Mouse (Mus musculus) neural tube, embryonic 15.5 days (tissue): ENCODE measurements at regions not wholly inside any gene's neighbourhood (a gene's known extent, or its start where the extent isn't known, plus 50 kb on each side); places are given as distances from the start of the nearest gene placed in this dataset.

Experiments used
- ATAC-seq: fragments of 200-750 bp; cut with Nextera tagmentation; 2 replicates; pipeline ENCODE4 v1.8.0; 2017; ENCODE audit warnings: mild to moderate bottlenecking, moderate TSS enrichment, moderate library complexity; ENCODE audit not compliant: low FRiP score
- H3K27ac ChIP-seq: fragments of 300-500 bp; sonication (generic); replicated peaks from 2 replicates; pipeline ENCODE4 v1.5.1; 2015; ENCODE audit warnings: mild to moderate bottlenecking, inconsistent platforms
- H3K27me3 ChIP-seq: fragments of 300-500 bp; sonication (generic); replicated peaks from 2 replicates; pipeline ENCODE4 v1.6.1; 2015; ENCODE audit warnings: inconsistent platforms
- H3K36me3 ChIP-seq: fragments of 300-500 bp; sonication (generic); 2 replicates; pipeline ENCODE4 v1.6.1; 2015; ENCODE audit warnings: inconsistent platforms
- H3K4me1 ChIP-seq: fragments of 300-500 bp; sonication (generic); 2 replicates; pipeline ENCODE4 v1.6.1; 2015; ENCODE audit warnings: inconsistent platforms
- H3K4me2 ChIP-seq: fragments of 300-500 bp; sonication (generic); 2 replicates; pipeline ENCODE4 v1.6.1; 2015; ENCODE audit warnings: inconsistent platforms, mild to moderate bottlenecking, moderate library complexity
- H3K4me3 ChIP-seq: fragments of 300-500 bp; sonication (generic); replicated peaks from 2 replicates; pipeline ENCODE4 v1.5.1; 2015; ENCODE audit warnings: mild to moderate bottlenecking, inconsistent platforms
- H3K9ac ChIP-seq: fragments of 300-500 bp; sonication (generic); replicated peaks from 2 replicates; pipeline ENCODE4 v1.6.1; 2015; ENCODE audit warnings: mild to moderate bottlenecking, inconsistent platforms
- H3K9me3 ChIP-seq: fragments of 300-500 bp; sonication (generic); replicated peaks from 2 replicates; pipeline ENCODE4 v1.6.1; 2016; ENCODE audit warnings: inconsistent platforms
- WGBS: fragments of 180-500 bp; shearing (Covaris S2); methylation state at CpG from one replicate; pipeline ENCODE4 v1.1.7; 2015; ENCODE audit warnings: mixed read lengths; 5-methylcytosine and 5-hydroxymethylcytosine counted together

GRCm38 (mm10) chr17:87517258-87517657 lies 70.5 kb upstream of the Calm2 start:
- no peak overlapping the region for H3K4me3 ChIP-seq
- H3K36me3 ChIP-seq, result no peaks in the 10 kb centered on the region
- ATAC-seq, result no peak
- no peak overlapping the region for H3K4me2 ChIP-seq
- WGBS, result 55% methylated on average over 9 of the region's 9 CpGs
- H3K27ac ChIP-seq, result no peak overlapping the region
- H3K9me3 ChIP-seq, result no peaks in the 10 kb centered on the region
- no peaks in the 10 kb centered on the region for H3K27me3 ChIP-seq
- H3K9ac ChIP-seq, result no peak overlapping the region
- H3K4me1 ChIP-seq, result peaks cover 19% of the 10 kb centered on the region

GRCm38 (mm10) chr17:87519454-87519853 lies 72.7 kb upstream of the Calm2 start:
- 82% methylated on average over 9 of the region's 9 CpGs for WGBS
- Histone ChIP-seq H3K4me1 (peaks cover 25% of the 10 kb centered on the region), H3K9ac (no peak overlapping the region), H3K36me3 (no peaks in the 10 kb centered on the region), H3K9me3 (no peaks in the 10 kb centered on the region), H3K27me3 (no peaks in the 10 kb centered on the region), H3K27ac (no peak overlapping the region), H3K4me3 (no peak overlapping the region), H3K4me2 (no peak overlapping the region)
- ATAC-seq, result no peak

- H3K36me3 ChIP-seq, result no peaks in the 10 kb centered on the region
- H3K27ac ChIP-seq, result no peak overlapping the region
- H3K4me2 ChIP-seq, result no peak overlapping the region
- H3K9ac ChIP-seq, result no peak overlapping the region
- no peak overlapping the region for H3K4me3 ChIP-seq
- ATAC-seq, result no peak
- no peaks in the 10 kb centered on the region for H3K9me3 ChIP-seq
- peaks cover 25% of the 10 kb centered on the region for H3K4me1 ChIP-seq
- 91% methylated on average over 5 of the region's 5 CpGs for WGBS
- H3K27me3 ChIP-seq, result no peaks in the 10 kb centered on the region
These were observed 74.1 kb upstream of the Calm2 start for GRCm38 (mm10) chr17:87520841-87521240.

- peak; percentile 68; the same call in 1 of the 2 replicates for ATAC-seq
- peaks cover 25% of the 10 kb centered on the region for H3K4me1 ChIP-seq
- H3K9ac ChIP-seq, result no peak overlapping the region
- 12% methylated on average over 10 of the region's 10 CpGs for WGBS
- H3K27ac ChIP-seq, result peak overlapping the region; percentile 70
- H3K36me3 ChIP-seq, result no peaks in the 10 kb centered on the region
- H3K4me2 ChIP-seq, result no peak overlapping the region
- H3K9me3 ChIP-seq, result no peaks in the 10 kb centered on the region
- H3K27me3 ChIP-seq, result no peaks in the 10 kb centered on the region
- no peak overlapping the region for H3K4me3 ChIP-seq
These were observed 75.0 kb upstream of the Calm2 start for GRCm38 (mm10) chr17:87521622-87522151.

- H3K4me1 ChIP-seq, result peaks cover 25% of the 10 kb centered on the region
- H3K9me3 ChIP-seq, result no peaks in the 10 kb centered on the region
- WGBS, result 10% methylated on average over 8 of the region's 8 CpGs
- H3K27ac ChIP-seq, result peak overlapping the region; percentile 70
- H3K36me3 ChIP-seq, result no peaks in the 10 kb centered on the region
- H3K27me3 ChIP-seq, result no peaks in the 10 kb centered on the region
- ATAC-seq, result 0 out of 2 replicates have a peak, but pooled peaks have one; percentile 21
- H3K9ac ChIP-seq, result no peak overlapping the region
- no peak overlapping the region for H3K4me2 ChIP-seq
- H3K4me3 ChIP-seq, result no peak overlapping the region
These were observed 75.9 kb upstream of the Calm2 start for GRCm38 (mm10) chr17:87522500-87523091.

GRCm38 (mm10) chr17:87523643-87524042 lies 76.9 kb upstream of the Calm2 start:
- no peak overlapping the region for H3K9ac ChIP-seq
- no peak for ATAC-seq
- no peaks in the 10 kb centered on the region for H3K36me3 ChIP-seq
- H3K4me3 ChIP-seq, result no peak overlapping the region
- 50% methylated on average over 8 of the region's 10 CpGs for WGBS
- no peak overlapping the region for H3K27ac ChIP-seq
- H3K4me2 ChIP-seq, result no peak overlapping the region
- H3K4me1 ChIP-seq, result peaks cover 25% of the 10 kb centered on the region
- no peaks in the 10 kb centered on the region for H3K9me3 ChIP-seq
- H3K27me3 ChIP-seq, result no peaks in the 10 kb centered on the region

- WGBS, result 95% methylated on average over 7 of the region's 7 CpGs
- ATAC-seq, result no peak
- peaks cover 38% of the 10 kb centered on the region for H3K4me1 ChIP-seq
These were observed 80.4 kb upstream of the Calm2 start for GRCm38 (mm10) chr17:87527174-87527573.

GRCm38 (mm10) chr17:87530162-87530817 lies 83.6 kb upstream of the Calm2 start:
- peak; percentile 88 for ATAC-seq
- peak overlapping the region; percentile 64 for H3K4me2 ChIP-seq
- no peaks in the 10 kb centered on the region for H3K9me3 ChIP-seq
- peaks cover 31% of the 10 kb centered on the region for H3K4me1 ChIP-seq
- H3K27me3 ChIP-seq, result no peaks in the 10 kb centered on the region
- peak overlapping the region; percentile 41 for H3K4me3 ChIP-seq
- 14% methylated on average over 29 of the region's 29 CpGs for WGBS
- peak overlapping the region; percentile 14 for H3K9ac ChIP-seq
- H3K27ac ChIP-seq, result no peak overlapping the region
- H3K36me3 ChIP-seq, result no peaks in the 10 kb centered on the region

More at GRCm38 (mm10) chr17:87527174-87527573, 80.4 kb upstream of the Calm2 start:
- no peaks in the 10 kb centered on the region for H3K36me3 ChIP-seq
- H3K9ac ChIP-seq, result no peak overlapping the region
- no peak overlapping the region for H3K4me2 ChIP-seq
- no peak overlapping the region for H3K4me3 ChIP-seq
- H3K9me3 ChIP-seq, result no peaks in the 10 kb centered on the region
- H3K27ac ChIP-seq, result no peak overlapping the region
- no peaks in the 10 kb centered on the region for H3K27me3 ChIP-seq

GRCm38 (mm10) chr17:87530818-87531410 lies 84.2 kb upstream of the Calm2 start:
- WGBS, result 3% methylated on average over 17 of the region's 17 CpGs
- H3K27me3 ChIP-seq, result no peaks in the 10 kb centered on the region
- peak overlapping the region; percentile 64 for H3K4me2 ChIP-seq
- peaks cover 31% of the 10 kb centered on the region for H3K4me1 ChIP-seq
- H3K4me3 ChIP-seq, result peak overlapping the region; percentile 41
- H3K27ac ChIP-seq, result peak overlapping the region; percentile 48; the same call in 1 of the 2 replicates
- H3K9ac ChIP-seq, result peak overlapping the region; percentile 14
- ATAC-seq, result peak; percentile 51
- no peaks in the 10 kb centered on the region for H3K9me3 ChIP-seq
- H3K36me3 ChIP-seq, result no peaks in the 10 kb centered on the region

- Histone ChIP-seq H3K36me3 (no peaks in the 10 kb centered on the region), H3K9ac (peak overlapping the region; percentile 14; the same call in 1 of the 2 replicates), H3K27me3 (no peaks in the 10 kb centered on the region), H3K4me2 (peak overlapping the region; percentile 64), H3K4me3 (peak overlapping the region; percentile 41), H3K27ac (peak overlapping the region; percentile 48), H3K4me1 (peaks cover 31% of the 10 kb centered on the region), H3K9me3 (no peaks in the 10 kb centered on the region)
- 0 out of 2 replicates have a peak, but pooled peaks have one; percentile 16 for ATAC-seq
- 4% methylated on average over 21 of the region's 21 CpGs for WGBS
These were observed 84.8 kb upstream of the Calm2 start for GRCm38 (mm10) chr17:87531411-87532157.

GRCm38 (mm10) chr17:87532158-87532545 lies 85.4 kb upstream of the Calm2 start:
- Histone ChIP-seq H3K27ac (no peak overlapping the region), H3K27me3 (no peaks in the 10 kb centered on the region), H3K36me3 (no peaks in the 10 kb centered on the region), H3K4me2 (peak overlapping the region; percentile 64), H3K4me3 (no peak overlapping the region), H3K4me1 (peaks cover 31% of the 10 kb centered on the region), H3K9me3 (no peaks in the 10 kb centered on the region), H3K9ac (no peak overlapping the region)
- no peak for ATAC-seq
- 22% methylated on average over 9 of the region's 9 CpGs for WGBS
